Mouse (Mus musculus) layer of hippocampus, adult 18-20 months (tissue): ENCODE measurements around the gene Rora. TPM values are rescaled to one million over a fixed set of nuclear protein-coding genes. Genes with fewer than 3 reads are reported as not detected.

Experiments used
- DNase-seq, 2 experiments: peaks; one replicate each; pipeline ENCODE4 v3.0.0; 2022; ENCODE audit warnings: low spot score in 2 of 2
- total RNA-seq, 2 experiments: library from RNA; stranded (reverse); gene quantifications; 2 replicates each; pipeline ENCODE4 v1.2.3; 2021

The Rora gene
- total RNA-seq, 2 experiments from 2014 or later = 30.2 to 35.5 TPM

DNA sequence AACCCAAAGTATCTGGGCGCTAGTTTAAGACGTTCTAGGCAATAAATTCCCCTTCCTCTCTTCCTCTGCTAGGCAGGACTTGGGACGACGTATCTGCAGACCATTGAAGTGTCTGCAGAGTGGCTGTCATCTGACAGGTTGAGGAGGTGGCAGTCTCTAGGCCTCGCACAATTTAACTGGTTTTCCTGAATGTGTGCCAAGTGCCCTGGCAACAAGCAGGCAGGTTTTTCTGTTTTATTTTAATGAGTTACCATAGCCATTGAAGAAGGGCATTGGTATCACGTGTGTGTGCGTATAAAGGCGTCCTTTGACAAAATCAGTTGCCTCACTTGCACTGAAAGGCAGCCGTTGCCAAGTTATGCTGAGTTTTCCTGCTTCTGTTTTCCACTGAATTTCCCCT is 619.3 kb downstream of the Rora start:
- peak in 1 of 2 experiments; percentile 24 for DNase-seq

DNA sequence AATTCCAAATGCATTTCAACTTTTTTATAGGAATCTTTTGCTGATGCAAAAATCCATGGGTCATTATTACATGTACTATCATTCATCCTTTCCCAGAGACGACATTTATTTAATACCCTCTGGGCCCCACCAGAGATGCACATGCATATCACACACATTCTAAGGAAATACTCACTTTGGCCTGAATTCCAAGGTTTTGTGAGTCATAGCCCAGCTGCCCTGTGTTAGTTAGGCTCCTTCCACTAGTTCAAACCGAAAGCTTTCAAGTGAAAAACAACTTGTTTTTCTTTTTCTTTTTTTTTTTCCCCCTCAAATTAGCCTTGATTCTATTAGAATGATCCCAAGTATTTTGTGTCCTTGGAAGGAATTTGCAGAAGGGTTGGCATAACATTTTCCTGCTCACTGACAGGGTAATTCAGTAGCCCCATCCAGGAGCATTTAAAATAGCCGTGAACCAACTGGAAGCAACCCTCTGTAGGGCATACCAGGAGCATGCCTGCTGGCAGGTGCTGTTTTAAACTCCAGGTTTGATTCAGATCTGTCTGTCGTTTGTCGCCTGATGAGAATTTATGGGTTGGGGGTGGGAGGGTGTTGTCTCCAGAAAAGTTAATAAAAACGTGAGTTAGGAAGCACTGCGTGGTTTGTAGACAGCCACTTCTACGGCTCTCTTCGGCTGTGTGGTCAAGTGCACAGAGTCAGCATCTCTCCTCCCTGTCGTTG is 621.3 kb downstream of the Rora start:
- DNase-seq = no peak

DNA sequence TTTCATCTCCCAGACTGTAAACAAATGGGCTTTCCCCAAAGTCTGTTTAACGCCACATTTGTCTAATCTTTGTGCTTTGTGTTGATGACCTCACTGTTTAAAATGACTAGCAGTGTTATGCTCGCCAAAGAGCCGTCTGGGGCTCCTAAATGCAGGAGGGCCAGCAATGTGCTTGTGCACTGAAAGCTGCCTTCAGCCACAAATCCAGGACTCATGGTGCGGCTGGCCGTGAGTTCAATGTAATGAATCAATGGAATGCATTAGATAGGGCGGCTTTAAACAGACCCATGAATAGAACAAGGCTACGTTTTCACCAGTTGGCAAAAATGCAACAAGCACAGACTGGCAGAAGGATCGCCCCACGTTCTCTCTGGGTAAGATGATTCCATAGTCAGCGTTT is 623.7 kb downstream of the Rora start:
- no peak for DNase-seq

- DNase-seq = no peak
Measured at GRCm38 (mm10) chr9:69285011-69285410, 631.4 kb downstream of the Rora start.

DNA sequence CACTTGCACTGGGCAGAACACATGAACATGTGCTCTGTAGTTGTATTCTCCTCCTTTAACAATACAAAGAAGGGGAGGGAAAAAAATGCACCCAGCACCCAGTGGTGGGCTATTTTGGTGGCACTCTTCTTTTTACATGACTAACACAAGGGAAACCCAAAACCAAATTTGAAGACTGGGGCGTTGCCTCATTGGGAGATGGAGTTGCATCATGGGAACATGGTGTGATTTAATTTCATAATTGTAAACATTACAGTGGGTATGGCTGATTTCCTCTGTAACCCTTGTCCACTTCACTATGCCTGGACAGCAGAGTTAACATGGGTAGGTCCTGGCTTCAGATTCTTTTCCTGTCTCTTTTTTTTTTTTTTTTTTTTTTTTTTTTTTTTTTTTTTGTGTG is 634.5 kb downstream of the Rora start:
- no peak for DNase-seq

GRCm38 (mm10) chr9:69288586-69288985 is 635.0 kb downstream of the Rora start:
- no peak for DNase-seq

DNA sequence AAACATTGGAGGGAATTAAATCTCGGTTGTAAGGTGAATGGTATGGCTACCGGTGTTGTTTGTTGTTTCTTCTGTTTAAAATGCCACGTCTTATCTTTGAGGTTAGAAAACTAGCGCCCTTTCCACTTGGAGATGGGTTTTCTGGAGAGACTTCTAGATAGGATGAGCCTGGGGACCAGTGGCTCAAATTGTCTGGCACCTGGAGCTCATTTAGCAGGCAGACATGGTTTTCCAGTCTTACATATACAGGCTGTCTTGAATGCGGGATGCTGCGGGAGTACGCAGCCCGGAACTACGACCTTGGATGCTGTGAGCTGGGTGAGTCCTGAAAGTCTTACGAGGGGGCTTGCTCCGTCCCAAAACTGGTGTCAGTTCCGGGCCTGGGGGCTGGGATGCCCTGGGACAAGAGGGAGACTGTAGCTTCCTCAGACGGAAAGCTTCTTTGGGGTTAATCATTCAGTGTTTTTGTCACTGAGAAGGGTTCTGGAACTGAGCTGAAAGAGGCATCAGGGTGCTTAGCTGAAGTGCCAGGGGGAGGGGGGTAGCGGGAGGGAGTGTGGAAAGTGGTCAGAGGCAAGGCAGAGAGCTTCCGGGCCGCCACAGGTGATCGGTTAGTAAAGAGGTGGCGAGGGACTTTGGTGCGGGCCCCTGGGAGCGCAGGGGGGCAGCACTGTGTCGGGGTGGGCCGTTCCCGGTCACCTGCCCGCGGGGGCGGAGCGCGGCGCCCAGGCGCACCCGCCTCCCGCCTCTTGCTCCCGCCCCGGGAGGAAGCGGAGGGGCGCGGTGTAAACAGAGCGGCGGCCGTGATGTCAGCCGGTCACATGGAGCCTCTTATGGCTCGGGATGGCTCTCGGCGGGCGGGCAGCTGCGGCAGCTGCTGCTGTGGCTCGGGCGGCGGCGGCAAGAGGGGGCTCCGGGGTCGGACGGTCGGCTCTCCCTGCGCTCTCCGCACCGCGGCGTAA is 635.8 kb downstream of the Rora start:
- peak; percentile 75 to 80 for DNase-seq

- DNase-seq = peak in 1 of 2 experiments; percentile 12
Measured at GRCm38 (mm10) chr9:69290018-69290880, 636.7 kb downstream of the Rora start.

GRCm38 (mm10) chr9:69290881-69291450 is 637.4 kb downstream of the Rora start:
- DNase-seq = peak in 1 of 2 experiments; percentile 17

DNA sequence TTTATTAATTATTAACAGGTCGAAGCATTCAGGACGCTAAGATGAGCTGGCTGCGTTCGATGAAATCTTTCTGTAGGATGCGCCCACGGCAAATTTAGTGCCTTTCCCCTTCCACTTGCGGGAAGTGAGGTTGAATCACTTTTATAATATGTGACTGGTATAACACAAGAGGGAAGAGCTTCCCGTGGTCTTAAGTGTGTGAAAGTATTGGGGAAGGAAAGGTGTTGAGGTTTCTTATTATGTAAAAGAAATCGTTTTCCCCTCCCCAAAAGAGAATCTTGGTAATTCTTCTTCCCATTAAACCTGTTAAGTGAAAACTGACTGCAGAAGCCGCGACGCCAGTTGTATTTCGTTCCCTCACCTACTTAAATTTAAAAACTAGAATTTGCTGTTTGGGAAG is 637.9 kb downstream of the Rora start:
- no peak for DNase-seq

- no peak for DNase-seq
Measured at GRCm38 (mm10) chr9:69292353-69292752, 638.8 kb downstream of the Rora start.

DNA sequence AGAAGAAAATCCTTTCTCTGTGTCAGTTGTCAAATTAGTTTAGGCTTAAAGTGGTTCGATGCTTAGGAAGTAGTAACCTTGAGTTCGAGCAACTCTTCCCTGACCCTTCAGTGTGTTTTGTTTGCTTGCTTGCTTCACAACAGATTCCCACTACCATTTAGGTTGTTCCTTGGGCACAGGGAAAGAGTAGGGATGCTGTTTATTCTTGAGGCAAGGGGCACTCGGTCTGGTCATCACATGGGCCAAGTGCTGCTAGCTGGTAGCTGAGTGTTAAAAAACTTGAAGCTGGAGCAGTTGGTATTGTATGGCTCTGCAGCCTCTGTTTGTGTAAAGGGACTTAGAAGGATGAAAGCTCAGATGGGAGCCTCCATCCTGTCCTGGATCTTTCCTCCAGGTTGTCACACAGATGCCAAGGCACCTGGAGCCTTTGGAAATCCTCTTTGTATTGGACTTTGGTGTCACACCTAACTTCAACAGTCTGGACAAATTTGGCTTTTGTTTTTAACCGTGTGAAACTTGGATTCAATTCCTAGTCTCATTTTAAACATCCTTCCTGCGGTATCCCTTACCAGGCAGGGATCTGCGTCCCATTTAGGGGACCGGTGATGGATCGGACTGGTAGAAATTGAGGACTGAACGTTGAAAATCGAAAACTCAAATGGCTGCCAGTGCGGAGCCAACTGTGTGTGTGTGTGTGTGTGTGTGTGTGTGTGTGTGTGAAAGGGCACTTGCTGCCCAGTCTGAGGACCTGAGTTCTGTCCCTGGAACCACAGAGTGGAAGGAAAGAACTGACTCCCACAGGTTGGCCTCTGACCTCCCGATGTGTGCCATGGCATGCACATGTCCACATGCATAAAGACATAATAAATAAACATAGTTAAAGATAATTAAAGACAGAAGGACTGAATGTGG is 639.4 kb downstream of the Rora start:
- DNase-seq = no peak

DNA sequence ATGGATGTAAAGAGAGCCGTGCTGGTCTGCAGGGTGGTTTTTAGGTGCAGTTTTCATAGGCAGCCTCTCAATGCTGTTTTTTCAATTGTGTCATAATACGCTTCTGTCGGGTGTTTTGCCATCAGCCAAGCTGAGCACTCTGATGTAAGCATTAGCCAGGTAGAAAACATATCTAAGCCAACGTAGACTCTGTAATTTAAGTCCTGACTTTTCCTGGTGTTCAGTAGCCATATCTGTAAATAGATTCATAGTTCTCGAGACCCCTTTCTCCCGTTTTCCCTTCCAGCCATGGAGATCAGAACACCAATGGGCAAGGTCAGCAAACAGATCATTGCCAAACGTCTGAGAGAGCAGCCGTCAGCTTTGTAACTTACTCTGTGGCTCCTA is 640.1 kb downstream of the Rora start:
- DNase-seq = no peak

DNA sequence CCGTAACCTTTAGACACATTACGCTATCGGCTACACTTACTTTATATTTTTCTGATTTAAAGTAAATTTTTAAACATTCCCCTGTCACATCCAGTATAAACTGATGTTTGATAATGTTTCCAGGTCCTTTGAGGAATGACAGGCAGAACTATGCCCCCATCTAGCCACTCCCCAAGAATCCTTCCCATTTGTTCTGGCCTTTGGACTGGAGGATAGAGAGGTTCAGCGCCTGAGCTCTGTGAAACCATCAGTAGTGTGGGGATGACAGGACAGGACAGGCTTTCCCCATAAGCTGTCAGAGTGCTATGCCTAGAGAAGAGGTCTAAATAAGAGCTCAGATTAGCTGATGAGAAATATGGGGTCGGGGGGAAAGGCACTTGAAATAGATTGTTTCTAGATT is 640.8 kb downstream of the Rora start:
- DNase-seq = no peak

DNA sequence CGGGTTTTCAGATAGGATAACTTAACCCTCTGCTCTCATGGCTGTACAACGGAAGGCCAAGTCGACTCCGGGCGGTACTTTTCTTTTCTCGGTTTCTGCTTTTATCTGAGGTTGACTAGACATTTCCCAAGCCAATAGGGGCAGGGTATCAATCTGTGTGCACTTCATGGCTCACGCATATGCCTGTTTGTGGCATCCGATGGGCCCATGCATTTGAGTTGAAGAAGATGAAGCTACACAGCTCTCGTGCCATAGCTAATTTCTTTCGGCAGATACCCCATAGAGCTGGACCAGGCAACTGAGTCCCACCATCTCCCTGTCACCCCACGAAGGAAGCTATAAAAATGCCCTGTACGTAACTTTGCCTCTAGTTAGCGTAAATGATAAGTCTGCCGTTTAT is 641.3 kb downstream of the Rora start:
- no peak for DNase-seq

- no peak for DNase-seq
Measured at GRCm38 (mm10) chr9:69295826-69296225, 642.2 kb downstream of the Rora start.

DNA sequence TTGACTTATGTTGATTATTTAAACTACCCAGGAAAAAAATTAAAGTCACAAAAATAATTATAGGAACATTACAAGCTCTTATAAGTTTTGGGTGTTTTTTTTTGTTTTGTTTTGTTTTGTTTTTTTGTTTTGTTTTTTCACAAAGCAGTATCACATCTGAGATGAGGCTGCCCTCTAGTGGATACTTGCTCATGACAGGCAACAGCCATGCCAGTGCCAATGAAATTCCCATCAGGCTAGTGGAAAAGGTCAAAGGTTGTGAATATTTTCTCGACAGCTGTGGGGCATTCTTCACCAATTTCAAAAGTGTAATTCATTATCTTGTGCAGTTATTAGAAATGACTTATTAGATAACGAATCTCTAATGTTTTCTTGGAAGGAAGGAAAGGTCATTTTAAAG is 642.8 kb downstream of the Rora start:
- peak in 1 of 2 experiments; percentile 76 for DNase-seq

DNA sequence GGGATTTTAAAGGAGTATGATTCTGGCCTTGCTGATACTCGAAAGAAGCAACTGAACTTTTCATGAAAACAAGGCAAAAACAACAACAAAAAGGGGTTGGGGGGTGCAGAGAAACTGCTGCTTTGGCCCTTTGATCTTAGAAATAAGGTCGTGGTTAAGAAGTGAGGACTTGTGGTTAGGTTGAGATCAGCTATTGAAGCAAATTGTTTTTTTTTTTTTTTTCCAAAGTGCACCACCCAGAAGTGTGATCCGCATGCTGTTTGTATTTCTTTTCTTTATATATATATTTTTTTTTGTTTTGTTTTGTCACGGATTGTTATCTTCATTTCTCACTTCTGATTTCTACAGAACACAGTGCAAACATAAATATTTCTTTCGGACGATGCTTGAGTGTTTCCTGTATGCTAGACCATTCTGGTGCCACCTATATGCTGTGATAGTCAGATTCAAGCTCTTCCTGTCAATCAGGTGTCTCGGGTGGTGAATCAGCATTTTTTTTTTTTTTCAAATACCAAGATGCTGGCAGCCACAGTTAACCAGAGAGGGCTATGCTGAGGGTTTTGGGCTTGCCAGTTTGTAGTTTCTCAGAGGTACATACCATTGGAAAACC is 644.3 kb downstream of the Rora start:
- no peak for DNase-seq

GRCm38 (mm10) chr9:69298566-69299335 is 645.2 kb downstream of the Rora start:
- DNase-seq = no peak
